Comparison of ENCODE assay signal across 8 mouse cellular contexts in genomic region chr15:100870775-100871106, GRCm38 (mm10). TPM values are rescaled to one million over a fixed set of nuclear protein-coding genes. Genes with fewer than 3 reads are reported as not detected.
DNase-seq lines count a peak whose midpoint lies in the region; ATAC-seq and TF ChIP-seq lines count a peak whose summit lies in the region.

No protein-coding gene starts in this region.

- no peak for TF ChIP-seq POLR2A in embryonic fibroblast, embryonic 13.5 days (IDR thresholded peaks at IDR 0.05; ENCODE audit: low read depth, low read length)

- peaks cover 39% of the 10 kb centered on the region for H3K27me3 ChIP-seq in kidney, embryonic 16.5 days (ENCODE audit: insufficient read depth, low read length)
- peaks cover 41% of the 10 kb centered on the region for H3K27me3 ChIP-seq in midbrain, embryonic 12.5 days

- peak; percentile 57; the same call in 1 of the 2 replicates for ATAC-seq in kidney, embryonic 16.5 days (ENCODE audit: low FRiP score, low TSS enrichment)
- ATAC-seq in midbrain, embryonic 12.5 days (ENCODE audit: low FRiP score, low read depth), result peak; percentile 67; the same call in 1 of the 2 replicates

- H3K4me3 ChIP-seq in kidney, embryonic 16.5 days (ENCODE audit: low read length), result peak overlapping the region; percentile 76
- H3K4me3 ChIP-seq in embryonic fibroblast, embryonic 13.5 days (ENCODE audit: insufficient read depth, low read length), result peak overlapping the region; percentile 40; the same call in 1 of the 2 replicates
- H3K4me3 ChIP-seq in midbrain, embryonic 12.5 days, result peak overlapping the region; percentile 96

- 4% methylated on average over 5 of the region's 69 CpGs for WGBS in kidney, embryonic 16.5 days
- 1% methylated on average over 9 of the region's 69 CpGs for WGBS in midbrain, embryonic 12.5 days

- H3K9ac ChIP-seq in kidney, embryonic 16.5 days (replicated peaks; ENCODE audit: low read length), result peak overlapping the region; percentile 84
- H3K9ac ChIP-seq in midbrain, embryonic 12.5 days (replicated peaks), result peak overlapping the region; percentile 97

- no peak for TF ChIP-seq CTCF in embryonic fibroblast, embryonic 13.5 days (IDR thresholded peaks at IDR 0.05; ENCODE audit: borderline replicate concordance, insufficient read depth, low read length)

- H3K9me3 ChIP-seq in kidney, embryonic 16.5 days (ENCODE audit: low read length), result peaks cover 5% of the 10 kb centered on the region; the same call in 1 of the 2 replicates
- H3K9me3 ChIP-seq in midbrain, embryonic 12.5 days, result no peaks in the 10 kb centered on the region

- no peak for DNase-seq in kidney, adult 11 months
- peak; percentile 82 for DNase-seq in brain, adult 2 months (ENCODE audit: low read depth, low spot score)
- DNase-seq in kidney, postnatal 14 days, result peak; percentile 54
- DNase-seq in thymus, postnatal 4 days, result peak; percentile 54
- no peak for DNase-seq in adipocyte (ENCODE audit: low spot score)

- no peaks in the 10 kb centered on the region for H3K36me3 ChIP-seq in kidney, embryonic 16.5 days (ENCODE audit: insufficient read depth, low read length)
- H3K36me3 ChIP-seq in midbrain, embryonic 12.5 days, result no peaks in the 10 kb centered on the region

- H3K27ac ChIP-seq in kidney, embryonic 16.5 days (ENCODE audit: low read length), result no peak overlapping the region
- no peak overlapping the region for H3K27ac ChIP-seq in embryonic fibroblast, embryonic 13.5 days (ENCODE audit: insufficient read depth, low read length)
- peak overlapping the region; percentile 85 for H3K27ac ChIP-seq in midbrain, embryonic 12.5 days (replicated peaks)

- peak overlapping the region; percentile 78 for H3K4me2 ChIP-seq in kidney, embryonic 16.5 days (replicated peaks; ENCODE audit: low read depth, low read length)
- H3K4me2 ChIP-seq in midbrain, embryonic 12.5 days (replicated peaks), result peak overlapping the region; percentile 87

- H3K4me1 ChIP-seq in kidney, embryonic 16.5 days (ENCODE audit: insufficient read depth, low read length), result peaks cover 14% of the 10 kb centered on the region; the same call in 1 of the 2 replicates
- H3K4me1 ChIP-seq in embryonic fibroblast, embryonic 13.5 days (ENCODE audit: control insufficient read depth, insufficient read depth, low read length), result no peaks in the 10 kb centered on the region; the same call in 1 of the 2 replicates
- H3K4me1 ChIP-seq in midbrain, embryonic 12.5 days, result peaks cover 29% of the 10 kb centered on the region

RNA-seq across cellular contexts. Expression of gene Scn8a, which starts 1.1 kb away (rescaled TPM):
- polyA plus RNA-seq in kidney, embryonic 16.5 days (2015; fragmentation: Nextera tagmentation; extraction: Ambion mirVana), result 8.1 and 8.2 TPM in 2 replicates
- polyA plus RNA-seq in embryonic fibroblast, embryonic 13.5 days (2011; ENCODE audit: insufficient read length, low read depth, missing spikeins), result 0.09 TPM in 1 of 2 replicates, not detected in the other
- polyA plus RNA-seq in midbrain, embryonic 12.5 days (2016; fragmentation: Nextera tagmentation; extraction: Ambion mirVana), result 20.5 and 23.5 TPM in 2 replicates

Comparison
In these comparisons a context has a peak if more than half of its experiments do, and no peak if none do; other contexts are left out.
1. DNase-seq: peak in brain, adult 2 months (single experiment), kidney, postnatal 14 days (single experiment) and thymus, postnatal 4 days (single experiment); none in kidney, adult 11 months (single experiment) and adipocyte (single experiment).
2. H3K4me3 ChIP-seq: peak in every context shown above with its lines; median percentile 96 in midbrain, embryonic 12.5 days; 76 in kidney, embryonic 16.5 days; 40 in embryonic fibroblast, embryonic 13.5 days.